Mouse (Mus musculus) hindbrain, embryonic 10.5 days (tissue): Measurements from ENCODE around the gene Dab1. TPM values are rescaled to one million over a fixed set of nuclear protein-coding genes. Genes with fewer than 3 reads are reported as not detected.

Experiments used
- DNase-seq: peaks from one replicate; pipeline ENCODE4 v3.0.0-alpha.2; 2017; ENCODE audit warnings: low spot score
- H3K27ac ChIP-seq: fragments of 300-500 bp; sonication (generic); 2 replicates; pipeline ENCODE4 v1.5.1; 2016; ENCODE audit warnings: mild to moderate bottlenecking, moderate library complexity
- H3K27me3 ChIP-seq: fragments of 300-500 bp; sonication (generic); 2 replicates; pipeline ENCODE4 v1.6.1; 2016; ENCODE audit warnings: mild to moderate bottlenecking; ENCODE audit not compliant: poor library complexity, insufficient read depth, severe bottlenecking
- H3K36me3 ChIP-seq: fragments of 300-500 bp; sonication (generic); 2 replicates; pipeline ENCODE4 v1.6.1; 2016; ENCODE audit warnings: mild to moderate bottlenecking, moderate library complexity
- H3K4me1 ChIP-seq: fragments of 300-500 bp; sonication (generic); replicated peaks from 2 replicates; pipeline ENCODE4 v1.6.1; 2016; ENCODE audit warnings: mild to moderate bottlenecking
- H3K4me3 ChIP-seq: fragments of 300-500 bp; sonication (generic); 2 replicates; pipeline ENCODE4 v1.5.1; 2016; ENCODE audit warnings: mild to moderate bottlenecking, moderate library complexity
- H3K9me3 ChIP-seq: fragments of 300-500 bp; sonication (generic); 2 replicates; pipeline ENCODE4 v1.6.1; 2016; ENCODE audit warnings: mild to moderate bottlenecking, moderate library complexity
- WGBS: fragments of 180-500 bp; shearing (Covaris S2); methylation state at CpG from one replicate; pipeline ENCODE4 v1.1.7; 2016; 5-methylcytosine and 5-hydroxymethylcytosine counted together
- polyA plus RNA-seq: library from polyadenylated mRNA; unstranded; fragments of >200 nt; fragmentation: Nextera tagmentation; extraction: Ambion mirVana; gene quantifications from 2 replicates; pipeline ENCODE4 v1.2.1, GENCODE M21; 2016

The Dab1 gene
- polyA plus RNA-seq, 1 experiment from 2014 or later, result 27.3 TPM

GRCm38 (mm10) chr4:104691026-104691425, 1071.9 kb downstream of the Dab1 start:
- H3K27ac ChIP-seq, result no peak overlapping the region
- H3K36me3 ChIP-seq, result no peaks in the 10 kb centered on the region
- no peaks in the 10 kb centered on the region for H3K9me3 ChIP-seq
- no peak overlapping the region for H3K4me3 ChIP-seq
- 93% methylated on average over 7 of the region's 7 CpGs for WGBS
- no peak for DNase-seq
- H3K4me1 ChIP-seq, result peaks cover 5% of the 10 kb centered on the region; the same call in 1 of the 2 replicates
- no peaks in the 10 kb centered on the region for H3K27me3 ChIP-seq

GRCm38 (mm10) chr4:104694188-104694587, 1075.0 kb downstream of the Dab1 start:
- WGBS, result 93% methylated on average over 11 of the region's 11 CpGs
- Histone ChIP-seq H3K27ac (no peak overlapping the region), H3K9me3 (no peaks in the 10 kb centered on the region), H3K4me1 (peaks cover 6% of the 10 kb centered on the region; the same call in 1 of the 2 replicates), H3K36me3 (no peaks in the 10 kb centered on the region), H3K27me3 (no peaks in the 10 kb centered on the region), H3K4me3 (no peak overlapping the region)
- no peak for DNase-seq

DNA sequence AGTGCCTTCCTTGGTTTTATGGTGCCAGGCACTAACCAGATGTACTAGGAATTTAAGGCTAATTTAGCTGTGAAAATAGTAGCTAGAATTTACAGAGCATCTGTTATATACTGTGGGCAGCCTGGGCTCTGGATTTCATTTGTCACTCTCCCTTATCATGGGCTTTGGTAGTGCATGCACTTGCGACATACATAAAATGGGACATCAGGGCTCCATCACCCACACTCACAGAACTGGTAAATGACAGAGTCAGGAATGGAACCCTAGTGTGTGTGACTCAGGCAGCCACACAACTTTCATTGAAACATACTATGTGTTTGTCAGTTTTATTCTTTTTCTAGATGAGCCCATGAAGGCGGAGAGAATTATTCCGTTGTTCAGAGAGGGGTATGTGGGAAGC, 1077.4 kb downstream of the Dab1 start:
- Histone ChIP-seq H3K27me3 (no peaks in the 10 kb centered on the region), H3K36me3 (no peaks in the 10 kb centered on the region), H3K4me3 (no peak overlapping the region), H3K9me3 (no peaks in the 10 kb centered on the region), H3K4me1 (0 out of 2 replicates have a peak, but pooled peaks cover 6% of the 10 kb centered on the region), H3K27ac (no peak overlapping the region)
- 91% methylated on average over 3 of the region's 3 CpGs for WGBS
- DNase-seq, result no peak

DNA sequence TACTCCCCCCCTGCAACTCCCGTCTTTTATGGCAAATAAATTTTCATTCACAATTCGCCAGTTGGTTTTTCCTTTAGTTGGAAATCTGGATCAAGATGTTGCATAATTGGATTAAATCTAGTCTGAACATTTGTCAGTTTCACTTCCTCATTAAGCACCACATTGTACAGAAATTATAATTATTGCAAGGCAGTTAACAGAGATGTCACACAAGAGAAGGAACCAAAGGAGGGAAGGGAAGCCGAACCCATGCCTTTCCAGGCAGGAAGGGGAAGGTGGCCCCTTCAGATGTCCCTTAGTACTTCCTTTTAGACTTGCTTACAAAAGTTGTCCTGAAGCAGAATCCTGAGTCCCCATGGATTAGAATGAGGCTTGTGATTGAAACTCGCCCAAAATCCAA, 1078.5 kb downstream of the Dab1 start:
- Histone ChIP-seq H3K27me3 (no peaks in the 10 kb centered on the region), H3K9me3 (no peaks in the 10 kb centered on the region), H3K27ac (no peak overlapping the region), H3K4me3 (no peak overlapping the region), H3K36me3 (no peaks in the 10 kb centered on the region), H3K4me1 (0 out of 2 replicates have a peak, but pooled peaks cover 6% of the 10 kb centered on the region)
- WGBS, result 84% methylated on average over 4 of the region's 4 CpGs
- no peak for DNase-seq

DNA sequence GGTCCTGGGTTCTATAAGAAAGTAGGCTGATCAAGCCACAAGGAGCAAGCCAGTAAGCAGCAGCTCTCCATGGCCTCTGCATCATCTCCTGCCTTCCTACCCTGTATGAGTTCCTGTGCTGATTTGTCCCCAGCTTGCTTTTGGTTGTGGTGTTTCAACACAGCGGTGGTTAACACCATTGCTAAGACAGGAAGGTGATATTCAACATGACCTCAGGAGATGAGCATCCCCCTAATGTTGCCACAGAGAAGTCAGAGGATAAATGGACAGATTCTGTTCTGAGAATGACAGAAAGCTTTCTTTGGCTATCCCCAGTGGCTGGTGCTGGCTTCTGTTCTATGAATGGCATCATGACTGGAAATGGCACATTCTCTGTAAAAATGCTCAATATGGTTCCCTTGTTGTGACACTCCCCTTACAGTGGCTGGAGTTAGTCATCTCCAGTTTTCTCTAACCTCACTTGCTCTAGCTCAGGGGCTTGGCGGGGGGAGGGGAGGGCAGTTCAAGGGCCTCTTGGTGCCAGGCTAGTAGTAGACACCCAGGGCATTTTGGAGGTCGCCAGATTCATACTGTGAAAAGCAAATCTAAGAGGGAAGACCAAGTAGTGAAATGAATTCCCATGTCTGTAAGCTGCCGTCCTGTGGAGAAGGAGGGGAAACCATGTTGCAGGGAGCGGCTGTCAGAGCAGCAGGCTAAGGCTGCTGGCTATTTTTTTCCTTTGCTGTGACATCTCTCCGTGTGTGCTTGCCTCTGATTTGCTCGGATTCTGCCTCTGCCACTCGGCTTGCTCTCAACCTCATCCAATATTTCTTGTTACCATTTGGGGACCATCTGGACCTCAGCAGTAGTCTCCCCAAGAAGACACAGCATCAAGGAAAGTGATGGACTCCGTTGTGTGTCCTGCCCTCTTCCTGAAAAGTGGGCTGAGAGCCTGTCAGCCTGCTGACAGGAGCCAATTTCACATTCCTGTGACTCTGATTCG, 1086.8 kb downstream of the Dab1 start:
- 79% methylated on average over 10 of the region's 10 CpGs for WGBS
- peaks cover 3% of the 10 kb centered on the region; the same call in 1 of the 2 replicates for H3K4me1 ChIP-seq
- no peak for DNase-seq

GRCm38 (mm10) chr4:104712338-104713083, 1093.4 kb downstream of the Dab1 start:
- no peak overlapping the region for H3K4me3 ChIP-seq
- 0 out of 2 replicates have a peak, but pooled peaks cover 3% of the 10 kb centered on the region for H3K4me1 ChIP-seq
- no peak for DNase-seq
- no peaks in the 10 kb centered on the region for H3K27me3 ChIP-seq
- 93% methylated on average over 15 of the region's 15 CpGs for WGBS
- no peaks in the 10 kb centered on the region for H3K36me3 ChIP-seq
- H3K27ac ChIP-seq, result no peak overlapping the region
- no peaks in the 10 kb centered on the region for H3K9me3 ChIP-seq

More for the DNA sequence above, 1086.8 kb downstream of the Dab1 start:
- H3K27ac ChIP-seq, result no peak overlapping the region
- no peaks in the 10 kb centered on the region for H3K36me3 ChIP-seq
- no peaks in the 10 kb centered on the region for H3K9me3 ChIP-seq
- no peaks in the 10 kb centered on the region for H3K27me3 ChIP-seq
- no peak overlapping the region for H3K4me3 ChIP-seq

DNA sequence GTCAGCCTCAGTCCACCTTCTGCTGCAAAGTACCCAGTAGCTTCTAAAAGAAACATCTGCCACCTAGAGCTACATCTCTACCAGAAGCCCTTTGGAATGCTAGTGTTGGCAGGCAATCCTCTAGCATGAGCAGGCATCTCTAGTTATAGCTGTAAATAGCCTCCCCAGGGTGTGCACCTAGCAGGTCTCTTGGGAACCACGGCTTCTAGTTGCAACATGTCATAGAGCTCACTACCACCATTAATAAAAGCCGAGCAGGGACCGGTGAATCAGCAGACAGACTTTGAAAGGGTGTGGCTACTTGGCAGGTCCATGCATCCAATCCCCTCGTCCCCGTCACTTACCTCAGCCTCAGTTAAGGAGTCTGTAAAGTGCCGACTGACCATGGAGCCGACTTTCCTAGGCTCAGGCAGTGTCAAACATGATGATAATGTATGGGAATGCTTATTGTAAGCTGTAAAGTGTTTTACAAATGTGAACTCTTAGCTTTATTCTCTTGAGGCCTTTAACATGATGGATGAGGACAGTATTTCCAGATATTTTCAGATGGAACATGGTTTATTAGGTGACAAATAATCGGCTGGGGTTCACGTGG, 1095.9 kb downstream of the Dab1 start:
- no peak overlapping the region for H3K4me3 ChIP-seq
- DNase-seq, result no peak
- H3K9me3 ChIP-seq, result no peaks in the 10 kb centered on the region
- H3K36me3 ChIP-seq, result no peaks in the 10 kb centered on the region
- peaks cover 24% of the 10 kb centered on the region for H3K4me1 ChIP-seq
- 93% methylated on average over 9 of the region's 9 CpGs for WGBS
- no peaks in the 10 kb centered on the region for H3K27me3 ChIP-seq
- no peak overlapping the region for H3K27ac ChIP-seq

DNA sequence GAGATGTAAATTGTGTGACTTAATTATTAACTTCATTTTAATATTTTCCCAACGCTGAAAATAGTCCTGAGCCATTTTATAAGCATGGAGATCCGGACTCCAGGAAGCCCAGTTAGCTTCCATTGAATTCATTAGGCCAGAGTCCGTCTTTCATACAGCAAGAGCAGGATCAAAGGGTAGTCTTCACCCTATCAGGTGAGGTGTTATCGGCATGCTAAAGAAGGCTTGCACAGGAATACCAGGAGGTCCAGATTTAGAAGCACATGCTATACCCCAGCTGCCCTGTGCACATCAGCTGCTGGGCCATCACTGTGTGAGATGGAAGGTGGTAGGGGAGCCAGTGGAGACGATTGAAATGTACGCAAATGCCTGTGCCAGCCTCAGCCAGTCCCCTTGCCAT, 1096.7 kb downstream of the Dab1 start:
- DNase-seq, result no peak
- WGBS, result 87% methylated on average over 6 of the region's 6 CpGs
- H3K27me3 ChIP-seq, result 0 out of 2 replicates have a peak, but pooled peaks cover 4% of the 10 kb centered on the region
- H3K4me1 ChIP-seq, result peaks cover 22% of the 10 kb centered on the region
- no peak overlapping the region for H3K4me3 ChIP-seq
- no peaks in the 10 kb centered on the region for H3K9me3 ChIP-seq
- no peaks in the 10 kb centered on the region for H3K36me3 ChIP-seq
- no peak overlapping the region for H3K27ac ChIP-seq

DNA sequence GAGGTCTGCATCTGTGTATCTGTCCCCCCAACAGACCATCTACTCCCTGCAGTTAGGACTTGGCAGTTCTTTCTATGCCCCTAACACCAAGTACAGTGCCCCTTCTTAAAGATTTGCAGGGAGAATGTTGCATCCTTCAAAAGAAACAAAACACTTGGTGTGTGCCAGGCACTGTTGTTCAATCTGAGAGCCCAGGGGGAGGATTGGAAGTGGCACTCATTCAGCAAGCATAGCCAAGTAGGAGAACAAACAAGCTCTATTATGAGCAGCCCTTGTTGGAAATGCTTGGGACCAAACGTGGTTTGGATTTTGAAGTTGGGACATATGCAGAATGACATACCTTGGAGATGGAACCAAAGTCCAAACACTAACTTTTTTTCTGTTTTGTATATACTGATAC, 1097.3 kb downstream of the Dab1 start:
- WGBS, result 78% methylated on average over 1 of the region's 1 CpGs
- no peak overlapping the region for H3K4me3 ChIP-seq
- H3K9me3 ChIP-seq, result no peaks in the 10 kb centered on the region
- 0 out of 2 replicates have a peak, but pooled peaks cover 4% of the 10 kb centered on the region for H3K27me3 ChIP-seq
- H3K4me1 ChIP-seq, result peaks cover 22% of the 10 kb centered on the region
- no peak for DNase-seq
- no peaks in the 10 kb centered on the region for H3K36me3 ChIP-seq
- no peak overlapping the region for H3K27ac ChIP-seq

- H3K9me3 ChIP-seq, result no peaks in the 10 kb centered on the region
- no peak overlapping the region for H3K4me3 ChIP-seq
- 0 out of 2 replicates have a peak, but pooled peaks cover 4% of the 10 kb centered on the region for H3K27me3 ChIP-seq
- no peaks in the 10 kb centered on the region for H3K36me3 ChIP-seq
- H3K4me1 ChIP-seq, result peaks cover 29% of the 10 kb centered on the region
- DNase-seq, result peak; percentile 9
- 67% methylated on average over 13 of the region's 13 CpGs for WGBS
- H3K27ac ChIP-seq, result peak overlapping the region; percentile 37
These were observed 1100.0 kb downstream of the Dab1 start for GRCm38 (mm10) chr4:104718973-104719795.

DNA sequence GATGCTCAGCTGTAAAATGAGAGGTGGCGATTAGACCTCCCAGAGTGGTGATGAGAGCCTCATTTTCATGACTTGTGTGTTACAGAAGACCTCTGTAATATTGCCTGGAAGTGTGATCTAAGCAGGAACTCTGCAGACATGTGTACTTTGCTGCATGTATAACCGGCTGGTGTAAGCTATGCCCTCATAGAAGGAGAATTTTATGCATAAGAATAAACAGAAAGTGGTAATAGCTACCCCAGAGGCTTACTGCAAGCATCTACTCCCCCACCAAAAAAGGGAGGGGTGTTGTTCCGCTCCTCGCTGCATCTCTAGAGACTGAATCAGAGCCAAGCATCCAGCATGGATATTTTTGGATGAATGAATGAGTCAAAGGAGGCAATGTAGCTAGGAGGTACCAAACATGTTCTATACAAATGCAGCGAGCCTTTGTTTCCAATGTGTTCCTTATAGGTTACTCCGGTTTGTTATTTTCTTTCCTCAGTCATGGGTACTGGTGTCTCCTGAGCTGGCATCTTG, 1104.4 kb downstream of the Dab1 start:
- Histone ChIP-seq H3K27me3 (0 out of 2 replicates have a peak, but pooled peaks cover 4% of the 10 kb centered on the region), H3K27ac (no peak overlapping the region), H3K36me3 (no peaks in the 10 kb centered on the region), H3K4me3 (no peak overlapping the region), H3K9me3 (no peaks in the 10 kb centered on the region), H3K4me1 (peaks cover 23% of the 10 kb centered on the region)
- WGBS, result 92% methylated on average over 6 of the region's 6 CpGs
- no peak for DNase-seq

DNA sequence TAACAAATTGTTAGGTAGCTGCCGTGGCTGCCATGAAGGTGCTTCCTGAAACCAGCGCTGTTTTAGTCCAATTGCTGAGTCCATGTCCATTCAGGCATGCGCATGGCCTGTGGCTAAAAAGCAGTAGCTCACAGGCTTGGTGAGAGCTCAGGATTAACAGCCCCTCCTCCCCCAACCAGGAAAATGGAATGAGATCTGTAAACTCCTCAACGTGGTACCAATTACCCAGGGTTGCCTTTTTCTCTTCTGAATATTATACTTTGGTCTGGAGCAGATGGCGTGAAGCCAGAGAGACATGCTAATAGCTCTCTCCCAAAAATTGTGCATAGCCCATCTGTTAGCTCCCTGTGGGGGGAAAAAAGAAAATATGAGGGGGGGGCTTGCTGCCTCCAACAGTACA, 1105.1 kb downstream of the Dab1 start:
- 0 out of 2 replicates have a peak, but pooled peaks cover 4% of the 10 kb centered on the region for H3K27me3 ChIP-seq
- no peak overlapping the region for H3K27ac ChIP-seq
- peaks cover 16% of the 10 kb centered on the region for H3K4me1 ChIP-seq
- no peaks in the 10 kb centered on the region for H3K36me3 ChIP-seq
- no peak for DNase-seq
- no peaks in the 10 kb centered on the region for H3K9me3 ChIP-seq
- no peak overlapping the region for H3K4me3 ChIP-seq
- 76% methylated on average over 5 of the region's 5 CpGs for WGBS
